In the genomic region with DNA sequence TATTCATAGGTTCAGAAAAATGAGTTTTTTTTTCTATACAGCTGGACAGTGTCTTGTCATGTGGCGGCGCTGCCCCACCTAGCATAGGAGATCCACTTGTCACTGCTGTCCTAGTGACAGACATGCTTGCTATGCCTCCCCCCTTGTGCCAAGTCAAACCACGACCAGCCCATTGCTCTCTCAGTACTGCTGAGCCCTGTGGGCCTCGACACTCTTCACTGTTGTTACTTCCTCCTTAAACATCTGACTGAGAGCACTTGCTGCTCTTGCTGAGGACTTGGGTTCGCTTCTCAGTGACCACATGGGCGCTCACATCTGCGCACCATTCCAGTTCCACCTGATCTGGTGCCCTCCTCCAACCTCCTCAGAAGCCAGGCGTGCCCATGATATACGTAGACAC, we compare ENCODE assay signal across 13 mouse cellular contexts.
"Had no signal": no experiment of that assay in that cellular context is flagged by ENCODE, and none has a peak within 500 bp of the region (broad histone marks: within the 10 kb centered on the region; RNA-seq: fewer than 3 reads in every experiment).

No protein-coding gene starts in this region.

- H3K27ac ChIP-seq: layer of hippocampus, adult 2 months; limb, embryonic 10.5 days; liver, embryonic 15.5 days; midbrain, embryonic 12.5 days had no signal

- H3K4me2 ChIP-seq: liver, embryonic 11.5 days; liver, embryonic 15.5 days; midbrain, embryonic 12.5 days had no signal

- H3K27me3 ChIP-seq: midbrain, embryonic 12.5 days had no signal

- H3K4me3 ChIP-seq: layer of hippocampus, adult 2 months; limb, embryonic 10.5 days; liver, embryonic 15.5 days; midbrain, embryonic 12.5 days had no signal

- ATAC-seq: lung, postnatal 0 days; midbrain, embryonic 16.5 days had no signal

- H3K4me1 ChIP-seq: liver, embryonic 15.5 days had no signal

- H3K9ac ChIP-seq: liver, embryonic 15.5 days; midbrain, embryonic 12.5 days had no signal

- H3K9me3 ChIP-seq: limb, embryonic 10.5 days; liver, embryonic 15.5 days; midbrain, embryonic 12.5 days had no signal

- H3K36me3 ChIP-seq: limb, embryonic 10.5 days; liver, embryonic 15.5 days; midbrain, embryonic 12.5 days had no signal

- DNase-seq: kidney, adult 18-20 months; kidney, postnatal 10 days; kidney, postnatal 4 days; lung, adult 2 months; lung, postnatal 4 days; thymus, postnatal 4 days had no signal
